Mouse (Mus musculus) lung, postnatal 0 days (tissue): ENCODE measurements around the gene Hist1h1t.

Source experiments
- CTCF ChIP-seq: IDR thresholded peaks from 2 replicates; pipeline ENCODE4 v1.5.1; 2016; ENCODE audit warnings: antibody characterized with exemption, mild to moderate bottlenecking
- EP300 ChIP-seq: IDR thresholded peaks from 2 replicates; pipeline ENCODE4 v1.6.1; 2016; ENCODE audit warnings: antibody characterized with exemption, mild to moderate bottlenecking, control low read depth

GRCm38 (mm10) chr13:23698996-23699395 is 3.4 kb downstream of the Hist1h1t start:
- TF ChIP-seq CTCF (no peak), EP300 (no peak)
